Mouse (Mus musculus) heart, embryonic 10.5 days (tissue): Measurements from ENCODE around the gene 1700017B05Rik. TPM values are rescaled to one million over a fixed set of nuclear protein-coding genes. Genes with fewer than 3 reads are reported as not detected.
A peak's percentile ranks its signal among the peaks of the same experiment; 100 is the strongest.

ENCODE experiments used
- DNase-seq: peaks from one replicate; pipeline ENCODE4 v3.0.0-alpha.2; 2017; ENCODE audit warnings: low spot score
- H3K27ac ChIP-seq: fragments of 300-500 bp; sonication (generic); 2 replicates; pipeline ENCODE4 v1.5.1; 2016; ENCODE audit warnings: mild to moderate bottlenecking
- H3K27me3 ChIP-seq: fragments of 300-500 bp; sonication (generic); 2 replicates; pipeline ENCODE4 v1.6.1; 2016; ENCODE audit warnings: mild to moderate bottlenecking; ENCODE audit not compliant: poor library complexity, insufficient read depth, severe bottlenecking
- H3K36me3 ChIP-seq: fragments of 300-500 bp; sonication (generic); 2 replicates; pipeline ENCODE4 v1.6.1; 2016; ENCODE audit warnings: mild to moderate bottlenecking, moderate library complexity
- H3K4me1 ChIP-seq: fragments of 300-500 bp; sonication (generic); 2 replicates; pipeline ENCODE4 v1.6.1; 2016; ENCODE audit warnings: mild to moderate bottlenecking
- H3K4me3 ChIP-seq: fragments of 300-500 bp; sonication (generic); 2 replicates; pipeline ENCODE4 v1.5.1; 2016; ENCODE audit warnings: mild to moderate bottlenecking, moderate library complexity
- H3K9me3 ChIP-seq: fragments of 300-500 bp; sonication (generic); 2 replicates; pipeline ENCODE4 v1.6.1; 2016; ENCODE audit warnings: mild to moderate bottlenecking, moderate library complexity
- WGBS: fragments of 180-500 bp; shearing (Covaris S2); methylation state at CpG from one replicate; pipeline ENCODE4 v1.1.7; 2016; 5-methylcytosine and 5-hydroxymethylcytosine counted together
- polyA plus RNA-seq: library from polyadenylated mRNA; unstranded; fragments of >200 nt; fragmentation: Nextera tagmentation; extraction: Ambion mirVana; gene quantifications from 2 replicates; pipeline ENCODE4 v1.2.1, GENCODE M21; 2016

Gene 1700017B05Rik
- polyA plus RNA-seq, 1 experiment from 2014 or later, result 31.3 TPM

GRCm38 (mm10) chr9:57270399-57270798, 8.0 kb upstream of the 1700017B05Rik start:
- Histone ChIP-seq H3K27me3 (peaks cover 25% of the 10 kb centered on the region), H3K9me3 (no peaks in the 10 kb centered on the region), H3K36me3 (no peaks in the 10 kb centered on the region), H3K4me1 (peaks cover 81% of the 10 kb centered on the region), H3K27ac (peak overlapping the region; percentile 49; the same call in 1 of the 2 replicates), H3K4me3 (no peak overlapping the region)
- DNase-seq, result no peak
- 13% methylated on average over 8 of the region's 8 CpGs for WGBS

GRCm38 (mm10) chr9:57269384-57269783, 7.0 kb upstream of the 1700017B05Rik start:
- H3K27me3 ChIP-seq, result peaks cover 27% of the 10 kb centered on the region
- H3K4me1 ChIP-seq, result peaks cover 91% of the 10 kb centered on the region
- 12% methylated on average over 1 of the region's 1 CpGs for WGBS
- DNase-seq, result no peak
- no peaks in the 10 kb centered on the region for H3K9me3 ChIP-seq
- H3K36me3 ChIP-seq, result no peaks in the 10 kb centered on the region
- H3K4me3 ChIP-seq, result no peak overlapping the region
- 0 out of 2 replicates have a peak overlapping the region, but pooled peaks have one; percentile 22 for H3K27ac ChIP-seq

GRCm38 (mm10) chr9:57268575-57268974, 6.2 kb upstream of the 1700017B05Rik start:
- no peak for DNase-seq

GRCm38 (mm10) chr9:57268078-57268477, 5.7 kb upstream of the 1700017B05Rik start:
- no peak overlapping the region for H3K4me3 ChIP-seq
- H3K4me1 ChIP-seq, result peaks cover 82% of the 10 kb centered on the region
- peak overlapping the region; percentile 53; the same call in 1 of the 2 replicates for H3K27ac ChIP-seq
- no peaks in the 10 kb centered on the region for H3K36me3 ChIP-seq
- peaks cover 37% of the 10 kb centered on the region for H3K27me3 ChIP-seq
- no peak for DNase-seq
- WGBS, result 21% methylated on average over 10 of the region's 10 CpGs
- H3K9me3 ChIP-seq, result no peaks in the 10 kb centered on the region

More at GRCm38 (mm10) chr9:57268575-57268974, 6.2 kb upstream of the 1700017B05Rik start:
- Histone ChIP-seq H3K27ac (no peak overlapping the region), H3K9me3 (no peaks in the 10 kb centered on the region), H3K36me3 (no peaks in the 10 kb centered on the region), H3K4me1 (peaks cover 86% of the 10 kb centered on the region), H3K27me3 (peaks cover 33% of the 10 kb centered on the region), H3K4me3 (no peak overlapping the region)
- WGBS, result 4% methylated on average over 3 of the region's 3 CpGs

- DNase-seq, result no peak
- Histone ChIP-seq H3K27me3 (peaks cover 34% of the 10 kb centered on the region), H3K36me3 (no peaks in the 10 kb centered on the region), H3K9me3 (no peaks in the 10 kb centered on the region), H3K4me3 (no peak overlapping the region), H3K4me1 (peaks cover 76% of the 10 kb centered on the region), H3K27ac (0 out of 2 replicates have a peak overlapping the region, but pooled peaks have one; percentile 37)
- 32% methylated on average over 5 of the region's 5 CpGs for WGBS
Observed at GRCm38 (mm10) chr9:57267421-57267820, 5.0 kb upstream of the 1700017B05Rik start.

- 33% methylated on average over 5 of the region's 5 CpGs for WGBS
Observed at GRCm38 (mm10) chr9:57265125-57265524, 2.7 kb upstream of the 1700017B05Rik start.

GRCm38 (mm10) chr9:57262795-57263684, 628 bp upstream of the 1700017B05Rik start:
- Histone ChIP-seq H3K4me1 (peaks cover 64% of the 10 kb centered on the region), H3K27me3 (peaks cover 23% of the 10 kb centered on the region; the same call in 1 of the 2 replicates), H3K4me3 (peak overlapping the region; percentile 81), H3K36me3 (peaks cover 8% of the 10 kb centered on the region), H3K9me3 (no peaks in the 10 kb centered on the region), H3K27ac (peak overlapping the region; percentile 93)
- DNase-seq, result no peak
- WGBS, result 48% methylated on average over 13 of the region's 13 CpGs

More at GRCm38 (mm10) chr9:57265125-57265524, 2.7 kb upstream of the 1700017B05Rik start:
- no peaks in the 10 kb centered on the region for H3K36me3 ChIP-seq
- peaks cover 33% of the 10 kb centered on the region for H3K27me3 ChIP-seq
- no peak for DNase-seq
- H3K4me3 ChIP-seq, result no peak overlapping the region
- H3K4me1 ChIP-seq, result peaks cover 72% of the 10 kb centered on the region
- 0 out of 2 replicates have a peak overlapping the region, but pooled peaks have one; percentile 0 for H3K27ac ChIP-seq
- H3K9me3 ChIP-seq, result no peaks in the 10 kb centered on the region

GRCm38 (mm10) chr9:57261516-57261912, 898 bp downstream of the 1700017B05Rik start:
- DNase-seq, result no peak
- Histone ChIP-seq H3K27ac (peak overlapping the region; percentile 93), H3K9me3 (no peaks in the 10 kb centered on the region), H3K27me3 (peaks cover 23% of the 10 kb centered on the region; the same call in 1 of the 2 replicates), H3K4me1 (peaks cover 56% of the 10 kb centered on the region), H3K36me3 (peaks cover 23% of the 10 kb centered on the region), H3K4me3 (peak overlapping the region; percentile 81)
- whole genome bisulfite sequencing, result under 1% methylated on average over 26 of the region's 26 CpGs

- no peak for DNase-seq
Observed at GRCm38 (mm10) chr9:57260940-57261339, 1.5 kb downstream of the 1700017B05Rik start.

GRCm38 (mm10) chr9:57259736-57260135, 2.7 kb downstream of the 1700017B05Rik start:
- Histone ChIP-seq H3K4me1 (peaks cover 48% of the 10 kb centered on the region), H3K9me3 (no peaks in the 10 kb centered on the region), H3K4me3 (peak overlapping the region; percentile 81; the same call in 1 of the 2 replicates), H3K27me3 (peaks cover 19% of the 10 kb centered on the region; the same call in 1 of the 2 replicates), H3K36me3 (peaks cover 40% of the 10 kb centered on the region), H3K27ac (no peak overlapping the region)
- under 1% methylated on average over 3 of the region's 3 CpGs for WGBS
- DNase-seq, result peak; percentile 94

More at GRCm38 (mm10) chr9:57260940-57261339, 1.5 kb downstream of the 1700017B05Rik start:
- Histone ChIP-seq H3K9me3 (no peaks in the 10 kb centered on the region), H3K4me3 (peak overlapping the region; percentile 81), H3K4me1 (peaks cover 54% of the 10 kb centered on the region), H3K27ac (peak overlapping the region; percentile 93), H3K36me3 (peaks cover 29% of the 10 kb centered on the region), H3K27me3 (peaks cover 23% of the 10 kb centered on the region; the same call in 1 of the 2 replicates)
- WGBS, result 17% methylated on average over 12 of the region's 12 CpGs

- peaks cover 61% of the 10 kb centered on the region for H3K36me3 ChIP-seq
- H3K9me3 ChIP-seq, result no peaks in the 10 kb centered on the region
- WGBS, result 90% methylated on average over 9 of the region's 9 CpGs
- H3K4me1 ChIP-seq, result peaks cover 53% of the 10 kb centered on the region
- DNase-seq, result no peak
- 0 out of 2 replicates have a peak, but pooled peaks cover 6% of the 10 kb centered on the region for H3K27me3 ChIP-seq
- H3K27ac ChIP-seq, result no peak overlapping the region
- H3K4me3 ChIP-seq, result no peak overlapping the region
Observed at GRCm38 (mm10) chr9:57257627-57258026, 4.8 kb downstream of the 1700017B05Rik start.

GRCm38 (mm10) chr9:57256861-57257260, 5.6 kb downstream of the 1700017B05Rik start:
- H3K9me3 ChIP-seq, result no peaks in the 10 kb centered on the region
- no peak overlapping the region for H3K27ac ChIP-seq
- 0 out of 2 replicates have a peak, but pooled peaks cover 6% of the 10 kb centered on the region for H3K27me3 ChIP-seq
- H3K4me3 ChIP-seq, result no peak overlapping the region
- 91% methylated on average over 11 of the region's 11 CpGs for whole genome bisulfite sequencing
- peaks cover 68% of the 10 kb centered on the region for H3K36me3 ChIP-seq
- peaks cover 53% of the 10 kb centered on the region for H3K4me1 ChIP-seq
- DNase-seq, result no peak

GRCm38 (mm10) chr9:57256309-57256708, 6.1 kb downstream of the 1700017B05Rik start:
- Histone ChIP-seq H3K36me3 (peaks cover 72% of the 10 kb centered on the region), H3K9me3 (no peaks in the 10 kb centered on the region), H3K27me3 (0 out of 2 replicates have a peak, but pooled peaks cover 6% of the 10 kb centered on the region), H3K27ac (no peak overlapping the region), H3K4me3 (no peak overlapping the region), H3K4me1 (peaks cover 51% of the 10 kb centered on the region)
- 92% methylated on average over 20 of the region's 20 CpGs for WGBS
- DNase-seq, result no peak
